Mouse (Mus musculus) adrenal gland, postnatal 36 days (tissue): Measurements from ENCODE around the gene Olfr298. TPM values are rescaled to one million over a fixed set of nuclear protein-coding genes. Genes with fewer than 3 reads are reported as not detected.

Experiments used
- DNase-seq, 2 experiments: peaks; one replicate each; pipeline ENCODE4 v3.0.0; 2021; ENCODE audit warnings: mixed read lengths in 1 of 2
- long read RNA-seq, 2 experiments: library from polyadenylated mRNA; stranded (forward); transcript quantifications; one replicate each; pipeline ENCODE4 v2.0.0; 2021; ENCODE audit warnings: borderline sequencing depth in 2 of 2
- total RNA-seq, 2 experiments: library from RNA; stranded (reverse); gene quantifications; 2 replicates each; pipeline ENCODE4 v1.2.3; 2021

Gene Olfr298
- not detected for total RNA-seq
- long read RNA-seq, experiment 1: 0 reads
- long read RNA-seq, experiment 2: 0 reads

GRCm38 (mm10) chr7:86492384-86492783, at the start of gene Olfr298:
Olfr298 (minus strand) TSS chr7:86492484.
- DNase-seq: no peak

- no peak for DNase-seq
These were observed 27.4 kb upstream of the Olfr298 start, which contains the start of gene Olfr297 for GRCm38 (mm10) chr7:86519668-86520067. Olfr297 (plus strand) TSS chr7:86519968.

- DNase-seq: no peak
These were observed 32.7 kb downstream of the Olfr298 start, which contains the start of gene Olfr299 for GRCm38 (mm10) chr7:86459621-86460020. Olfr299 (plus strand) TSS chr7:86459921.

Other genes starting within 250 kb of the Olfr298 start
- not detected for gene Vmn2r76, start 246.2 kb downstream of the Olfr298 start, total RNA-seq
- not detected for gene Olfr310, start 215.3 kb downstream of the Olfr298 start, total RNA-seq
- gene Olfr309, start 178.8 kb downstream of the Olfr298 start, total RNA-seq: not detected
- gene Olfr308, start 166.9 kb downstream of the Olfr298 start, total RNA-seq: not detected
- not detected for gene Olfr307, start 154.9 kb downstream of the Olfr298 start, total RNA-seq
- not detected for gene Olfr305, start 125.6 kb downstream of the Olfr298 start, total RNA-seq
- not detected for gene Olfr304, start 105.8 kb downstream of the Olfr298 start, total RNA-seq
- not detected for gene Olfr303, start 94.7 kb downstream of the Olfr298 start, total RNA-seq
- not detected for gene Olfr301, start 88.6 kb downstream of the Olfr298 start, total RNA-seq
- gene Olfr299, start 32.6 kb downstream of the Olfr298 start, total RNA-seq: not detected
- gene Olfr297, start 27.5 kb upstream of the Olfr298 start, total RNA-seq: not detected
- not detected for gene Olfr295, start 91.4 kb upstream of the Olfr298 start, total RNA-seq
- gene Olfr294, start 124.2 kb upstream of the Olfr298 start, total RNA-seq: not detected
- gene Olfr293, start 156.6 kb upstream of the Olfr298 start, total RNA-seq: not detected
- not detected for gene Olfr292, start 195.8 kb upstream of the Olfr298 start, total RNA-seq